8 mouse cellular contexts compared by ENCODE assay signal in the genomic region with DNA sequence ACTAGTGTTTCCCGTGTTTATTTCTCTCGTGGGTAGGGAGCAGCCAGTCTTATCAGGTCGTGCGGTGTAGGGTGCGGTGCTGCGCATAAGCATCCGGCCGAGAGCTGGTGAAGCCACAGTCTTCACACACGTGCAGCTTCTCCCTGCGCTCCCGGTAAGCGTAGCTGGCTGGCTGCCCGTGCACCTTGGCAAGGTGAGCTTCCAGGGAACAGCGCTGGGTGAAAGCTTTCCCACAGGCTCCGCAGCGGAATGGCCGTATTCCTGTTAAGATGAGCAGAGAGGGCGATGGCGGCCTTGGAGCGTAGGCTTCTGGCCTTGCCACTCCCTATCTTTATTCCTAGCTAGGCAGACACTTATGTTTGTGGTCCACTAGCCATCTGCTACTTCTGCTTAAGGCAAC. TPM values are rescaled to one million over a fixed set of nuclear protein-coding genes. Genes with fewer than 3 reads are reported as not detected.
DNase-seq lines count a peak whose midpoint lies in the region; ATAC-seq and TF ChIP-seq lines count a peak whose summit lies in the region.

No protein-coding gene starts in this region.

- H3K27me3 ChIP-seq in midbrain, postnatal 0 days (ENCODE audit: insufficient read depth, low read length) = no peaks in the 10 kb centered on the region

- H3K4me1 ChIP-seq in midbrain, postnatal 0 days (ENCODE audit: insufficient read depth, low read length) = peaks cover 12% of the 10 kb centered on the region

- H3K27ac ChIP-seq in midbrain, postnatal 0 days (ENCODE audit: low read depth, low read length) = no peak overlapping the region

- TF ChIP-seq CTCF in midbrain, postnatal 0 days (IDR thresholded peaks at IDR 0.05) = no peak

- H3K36me3 ChIP-seq in midbrain, postnatal 0 days (ENCODE audit: insufficient read depth, low read length) = peaks cover 20% of the 10 kb centered on the region

- no peaks in the 10 kb centered on the region for H3K9me3 ChIP-seq in midbrain, postnatal 0 days (ENCODE audit: low read length)

- no peak overlapping the region for H3K9ac ChIP-seq in midbrain, postnatal 0 days (replicated peaks; ENCODE audit: low read length, poor library complexity, severe bottlenecking)

- peak; percentile 39 for DNase-seq in gastrocnemius, postnatal 10 days
- no peak for DNase-seq in gastrocnemius, adult 18-20 months (ENCODE audit: low spot score)
- DNase-seq in right cerebral cortex, postnatal 14 days = peak; percentile 42
- DNase-seq in right cerebral cortex, adult 18-20 months = no peak
- DNase-seq in kidney, adult 8-10 months = peak; percentile 41 to 53
- DNase-seq in midbrain, postnatal 0 days (ENCODE audit: low spot score) = no peak
- no peak for DNase-seq in adrenal gland, adult 2 months
- DNase-seq in thymus, postnatal 14 days = no peak

- ATAC-seq in midbrain, postnatal 0 days (ENCODE audit: low FRiP score) = no peak

- H3K4me2 ChIP-seq in midbrain, postnatal 0 days (ENCODE audit: low read depth, low read length, poor library complexity, severe bottlenecking) = peak overlapping the region; percentile 79

- 90% methylated on average over 20 of the region's 20 CpGs for WGBS in midbrain, postnatal 0 days

- H3K4me3 ChIP-seq in midbrain, postnatal 0 days (ENCODE audit: low read depth, low read length) = no peak overlapping the region

RNA-seq across cellular contexts. Expression of a gene that starts 1.3 kb away (rescaled TPM):
- 10 to 100 TPM; 42.8 to 47.0 TPM for total RNA-seq in gastrocnemius, postnatal 10 days (2021)
- 10 to 100 TPM; 29.6 to 31.9 TPM for total RNA-seq in gastrocnemius, adult 18-20 months (2021)
- 127 and 149 TPM in 2 replicates for total RNA-seq in midbrain, postnatal 0 days (2014; rRNA removed)
- 483 and 527 TPM in 2 replicates for polyA plus RNA-seq in midbrain, postnatal 0 days (2015; fragmentation: Nextera tagmentation; extraction: Ambion mirVana)
- 100 to 1,000 TPM in 1 of 2 experiments, 10 to 100 TPM in 1; 74.9 to 116 TPM for total RNA-seq in adrenal gland, adult 2 months (2021)
- 40.3 and 41.9 TPM in 2 replicates for polyA plus RNA-seq in adrenal gland, adult 2 months (2012; rRNA removed)

RNA-seq across cellular contexts. Expression of a gene that starts 1.6 kb away (rescaled TPM):
- 10 to 100 TPM; 71.9 to 80.7 TPM for total RNA-seq in gastrocnemius, postnatal 10 days (2021)
- total RNA-seq in gastrocnemius, adult 18-20 months (2021) = 10 to 100 TPM; 57.1 to 57.7 TPM
- 93.3 and 126 TPM in 2 replicates for total RNA-seq in midbrain, postnatal 0 days (2014; rRNA removed)
- polyA plus RNA-seq in midbrain, postnatal 0 days (2015; fragmentation: Nextera tagmentation; extraction: Ambion mirVana) = 190 and 196 TPM in 2 replicates
- 10 to 100 TPM; 74.2 to 84.9 TPM for total RNA-seq in adrenal gland, adult 2 months (2021)
- 77.0 and 78.9 TPM in 2 replicates for polyA plus RNA-seq in adrenal gland, adult 2 months (2012; rRNA removed)

RNA-seq across cellular contexts. Expression of a gene that starts 2.1 kb away (rescaled TPM):
- total RNA-seq in gastrocnemius, postnatal 10 days (2021) = under 1 TPM in 1 of 2 experiments, not detected in 1; 0.77 TPM
- total RNA-seq in gastrocnemius, adult 18-20 months (2021) = not detected
- total RNA-seq in midbrain, postnatal 0 days (2014; rRNA removed) = not detected in 2 replicates
- not detected in 2 replicates for polyA plus RNA-seq in midbrain, postnatal 0 days (2015; fragmentation: Nextera tagmentation; extraction: Ambion mirVana)
- not detected for total RNA-seq in adrenal gland, adult 2 months (2021)
- polyA plus RNA-seq in adrenal gland, adult 2 months (2012; rRNA removed) = not detected in 2 replicates

RNA-seq across cellular contexts. Expression of a gene that starts 34.8 kb away (rescaled TPM):
- total RNA-seq in gastrocnemius, postnatal 10 days (2021) = 100 to 1,000 TPM; 314 to 330 TPM
- total RNA-seq in gastrocnemius, adult 18-20 months (2021) = 100 to 1,000 TPM; 198 to 205 TPM
- total RNA-seq in midbrain, postnatal 0 days (2014; rRNA removed) = 201 and 272 TPM in 2 replicates
- 58.0 and 62.4 TPM in 2 replicates for polyA plus RNA-seq in midbrain, postnatal 0 days (2015; fragmentation: Nextera tagmentation; extraction: Ambion mirVana)
- total RNA-seq in adrenal gland, adult 2 months (2021) = 100 to 1,000 TPM; 629 to 666 TPM
- 1,680 and 2,038 TPM in 2 replicates for polyA plus RNA-seq in adrenal gland, adult 2 months (2012; rRNA removed)

RNA-seq across cellular contexts. Expression of a gene that starts 46.5 kb away (rescaled TPM):
- under 1 TPM; 0.32 to 0.38 TPM for total RNA-seq in gastrocnemius, postnatal 10 days (2021)
- total RNA-seq in gastrocnemius, adult 18-20 months (2021) = not detected
- 0.71 TPM in 1 of 2 replicates, not detected in the other for total RNA-seq in midbrain, postnatal 0 days (2014; rRNA removed)
- polyA plus RNA-seq in midbrain, postnatal 0 days (2015; fragmentation: Nextera tagmentation; extraction: Ambion mirVana) = 0.38 and 0.57 TPM in 2 replicates
- total RNA-seq in adrenal gland, adult 2 months (2021) = not detected
- polyA plus RNA-seq in adrenal gland, adult 2 months (2012; rRNA removed) = 0.51 and 0.62 TPM in 2 replicates

Comparison
In these comparisons a context has a peak if more than half of its experiments do, and no peak if none do; other contexts are left out.
1. DNase-seq: peak in gastrocnemius, postnatal 10 days (single experiment), right cerebral cortex, postnatal 14 days (single experiment) and kidney, adult 8-10 months (2 of 2); none in gastrocnemius, adult 18-20 months (single experiment), right cerebral cortex, adult 18-20 months (single experiment), midbrain, postnatal 0 days (single experiment), adrenal gland, adult 2 months (single experiment) and thymus, postnatal 14 days (single experiment).